Mouse (Mus musculus): Measurements from ENCODE around the gene E130309D02Rik. TPM values are rescaled to one million over a fixed set of nuclear protein-coding genes. Genes with fewer than 3 reads are reported as not detected.

Gene E130309D02Rik
- polyA plus RNA-seq, 1 experiment from 2014 or later, result 24.9 TPM

- H3K27me3 ChIP-seq (replicated peaks; ENCODE audit: control insufficient read depth, insufficient read depth, low read length), result no peaks in the 10 kb centered on the region
- H3K4me2 ChIP-seq (ENCODE audit: low read length), result no peak overlapping the region
- no peaks in the 10 kb centered on the region for H3K36me3 ChIP-seq (ENCODE audit: control insufficient read depth, insufficient read depth, low read length)
- no peaks in the 10 kb centered on the region for H3K4me1 ChIP-seq (ENCODE audit: control insufficient read depth, insufficient read depth, low read depth, low read length)
- H3K27ac ChIP-seq (ENCODE audit: low read depth, low read length), result no peak overlapping the region
- H3K4me3 ChIP-seq (ENCODE audit: low read length), result no peak overlapping the region
- no peak overlapping the region for H3K9ac ChIP-seq (ENCODE audit: low read depth, low read length)
- peak; percentile 45; the same call in 1 of the 2 replicates for ATAC-seq
- H3K9me3 ChIP-seq (ENCODE audit: control insufficient read depth, low read length), result peaks cover 2% of the 10 kb centered on the region
- WGBS, result 52% methylated on average over 8 of the region's 8 CpGs
Observed at GRCm38 (mm10) chr5:143346367-143346766, 31.2 kb upstream of the E130309D02Rik start.

DNA sequence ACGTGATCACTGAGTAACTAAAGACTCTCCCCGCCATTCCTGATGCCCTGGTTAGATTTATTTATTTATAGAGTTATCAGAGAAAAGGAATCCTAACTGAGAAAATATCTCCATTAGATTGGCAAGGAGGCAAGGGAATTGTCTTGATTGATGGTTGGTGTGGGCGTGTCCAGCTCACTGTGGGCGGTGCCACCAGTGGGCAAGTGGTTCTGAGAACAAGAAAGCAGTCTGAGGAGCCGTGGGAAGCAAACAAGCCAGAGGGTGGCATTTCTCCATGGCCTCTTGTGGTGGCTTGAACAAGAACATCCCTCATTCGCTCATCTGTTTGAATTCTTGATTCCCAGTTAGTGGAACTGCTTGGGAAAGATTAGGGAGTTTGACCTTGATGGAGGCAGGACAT lies 24.4 kb upstream of the E130309D02Rik start:
- no peak for ATAC-seq
- Histone ChIP-seq H3K4me1 (ENCODE audit: control insufficient read depth, insufficient read depth, low read depth, low read length) (no peaks in the 10 kb centered on the region), H3K9me3 (ENCODE audit: control insufficient read depth, low read length) (peaks cover 2% of the 10 kb centered on the region; the same call in 1 of the 2 replicates), H3K9ac (ENCODE audit: low read depth, low read length) (no peak overlapping the region), H3K27me3 (replicated peaks; ENCODE audit: control insufficient read depth, insufficient read depth, low read length) (no peaks in the 10 kb centered on the region), H3K27ac (ENCODE audit: low read depth, low read length) (no peak overlapping the region), H3K4me2 (ENCODE audit: low read length) (no peak overlapping the region), H3K36me3 (ENCODE audit: control insufficient read depth, insufficient read depth, low read length) (no peaks in the 10 kb centered on the region), H3K4me3 (ENCODE audit: low read length) (no peak overlapping the region)
- WGBS, result 47% methylated on average over 6 of the region's 6 CpGs

DNA sequence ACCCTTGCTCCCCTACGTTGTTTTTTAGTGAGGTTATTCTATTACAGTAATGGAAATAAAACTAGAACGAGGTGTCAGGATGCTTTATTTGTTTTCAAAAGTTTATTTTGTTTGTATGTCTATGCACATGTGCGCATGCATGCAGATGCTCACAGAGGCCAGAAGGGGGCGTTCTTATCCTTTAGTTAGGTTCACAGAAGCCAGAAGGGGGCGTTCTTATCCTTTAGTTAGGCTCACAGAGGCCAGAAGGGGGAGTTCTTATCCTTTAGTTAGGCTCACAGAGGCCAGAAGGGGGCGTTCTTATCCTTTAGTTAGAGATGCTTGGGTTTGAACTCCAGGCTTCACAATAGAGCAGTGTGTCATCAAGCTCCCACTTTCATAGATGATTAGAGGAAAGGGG lies 21.4 kb upstream of the E130309D02Rik start:
- Histone ChIP-seq H3K9ac (ENCODE audit: low read depth, low read length) (no peak overlapping the region), H3K4me2 (ENCODE audit: low read length) (no peak overlapping the region), H3K4me1 (ENCODE audit: control insufficient read depth, insufficient read depth, low read depth, low read length) (peaks cover 3% of the 10 kb centered on the region; the same call in 1 of the 2 replicates), H3K9me3 (ENCODE audit: control insufficient read depth, low read length) (no peaks in the 10 kb centered on the region), H3K27ac (ENCODE audit: low read depth, low read length) (no peak overlapping the region), H3K27me3 (replicated peaks; ENCODE audit: control insufficient read depth, insufficient read depth, low read length) (no peaks in the 10 kb centered on the region), H3K4me3 (ENCODE audit: low read length) (no peak overlapping the region), H3K36me3 (ENCODE audit: control insufficient read depth, insufficient read depth, low read length) (no peaks in the 10 kb centered on the region)
- no peak for ATAC-seq
- WGBS, result 69% methylated on average over 6 of the region's 6 CpGs

DNA sequence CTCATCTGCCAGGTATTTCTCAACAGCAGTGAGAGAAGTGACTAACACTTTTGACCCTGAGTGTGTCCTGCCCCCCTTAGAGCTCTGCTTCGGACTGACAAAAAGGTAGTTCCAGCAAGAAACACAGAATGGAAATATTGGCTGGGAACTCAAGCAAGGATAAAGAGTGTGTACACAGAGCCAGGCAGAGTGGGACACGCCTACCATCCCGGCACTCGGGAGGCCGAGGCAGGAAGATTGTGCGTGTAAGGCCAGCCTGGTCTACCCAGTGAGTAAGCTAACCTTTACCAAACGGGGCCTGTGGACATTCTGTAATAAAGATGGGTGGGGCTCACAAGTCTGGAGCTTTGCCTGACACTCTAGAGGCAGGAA lies 19.9 kb upstream of the E130309D02Rik start:
- 87% methylated on average over 7 of the region's 7 CpGs for WGBS

GRCm38 (mm10) chr5:143334418-143335088 lies 19.4 kb upstream of the E130309D02Rik start:
- Histone ChIP-seq H3K27ac (ENCODE audit: low read depth, low read length) (no peak overlapping the region), H3K36me3 (ENCODE audit: control insufficient read depth, insufficient read depth, low read length) (no peaks in the 10 kb centered on the region), H3K27me3 (replicated peaks; ENCODE audit: control insufficient read depth, insufficient read depth, low read length) (no peaks in the 10 kb centered on the region), H3K9ac (ENCODE audit: low read depth, low read length) (no peak overlapping the region), H3K4me1 (ENCODE audit: control insufficient read depth, insufficient read depth, low read depth, low read length) (peaks cover 10% of the 10 kb centered on the region), H3K4me2 (ENCODE audit: low read length) (peak overlapping the region; percentile 33), H3K4me3 (ENCODE audit: low read length) (no peak overlapping the region), H3K9me3 (ENCODE audit: control insufficient read depth, low read length) (no peaks in the 10 kb centered on the region)
- no peak for ATAC-seq
- WGBS, result 62% methylated on average over 14 of the region's 14 CpGs

More for the DNA sequence above, 19.9 kb upstream of the E130309D02Rik start:
- Histone ChIP-seq H3K9me3 (ENCODE audit: control insufficient read depth, low read length) (no peaks in the 10 kb centered on the region), H3K4me3 (ENCODE audit: low read length) (no peak overlapping the region), H3K4me1 (ENCODE audit: control insufficient read depth, insufficient read depth, low read depth, low read length) (peaks cover 4% of the 10 kb centered on the region), H3K27ac (ENCODE audit: low read depth, low read length) (no peak overlapping the region), H3K36me3 (ENCODE audit: control insufficient read depth, insufficient read depth, low read length) (no peaks in the 10 kb centered on the region), H3K27me3 (replicated peaks; ENCODE audit: control insufficient read depth, insufficient read depth, low read length) (no peaks in the 10 kb centered on the region), H3K4me2 (ENCODE audit: low read length) (no peak overlapping the region), H3K9ac (ENCODE audit: low read depth, low read length) (no peak overlapping the region)
- ATAC-seq, result no peak

DNA sequence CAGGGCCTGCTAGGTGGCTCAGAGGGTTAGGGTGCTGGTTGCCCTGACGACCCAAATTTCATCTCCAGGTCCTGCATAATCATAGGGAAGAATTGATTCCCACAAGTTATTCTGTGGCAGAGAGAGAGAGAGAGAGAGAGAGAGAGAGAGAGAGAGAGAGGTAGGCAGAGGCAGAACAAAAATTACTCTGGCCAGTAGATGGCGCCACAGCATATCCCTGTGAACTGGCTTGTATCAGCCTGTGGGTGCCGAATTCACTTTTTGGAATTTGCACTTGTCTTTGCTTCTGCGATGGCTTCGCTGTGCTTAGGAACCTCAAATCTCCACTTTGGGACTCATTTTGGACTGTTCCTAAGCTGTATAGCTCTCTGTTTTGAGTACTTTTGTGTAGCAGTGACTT lies 18.7 kb upstream of the E130309D02Rik start:
- H3K9me3 ChIP-seq (ENCODE audit: control insufficient read depth, low read length), result no peaks in the 10 kb centered on the region
- peak overlapping the region; percentile 33 for H3K4me2 ChIP-seq (ENCODE audit: low read length)
- peaks cover 10% of the 10 kb centered on the region for H3K4me1 ChIP-seq (ENCODE audit: control insufficient read depth, insufficient read depth, low read depth, low read length)
- ATAC-seq, result peak; percentile 62
- H3K9ac ChIP-seq (ENCODE audit: low read depth, low read length), result 0 out of 2 replicates have a peak overlapping the region, but pooled peaks have one; percentile 19
- WGBS, result 15% methylated on average over 5 of the region's 5 CpGs
- H3K27ac ChIP-seq (ENCODE audit: low read depth, low read length), result no peak overlapping the region
- no peaks in the 10 kb centered on the region for H3K27me3 ChIP-seq (replicated peaks; ENCODE audit: control insufficient read depth, insufficient read depth, low read length)
- no peak overlapping the region for H3K4me3 ChIP-seq (ENCODE audit: low read length)
- no peaks in the 10 kb centered on the region for H3K36me3 ChIP-seq (ENCODE audit: control insufficient read depth, insufficient read depth, low read length)

- H3K4me1 ChIP-seq (ENCODE audit: control insufficient read depth, insufficient read depth, low read depth, low read length), result peaks cover 19% of the 10 kb centered on the region
- no peaks in the 10 kb centered on the region for H3K27me3 ChIP-seq (replicated peaks; ENCODE audit: control insufficient read depth, insufficient read depth, low read length)
- peaks cover 13% of the 10 kb centered on the region for H3K36me3 ChIP-seq (ENCODE audit: control insufficient read depth, insufficient read depth, low read length)
- peak within 1 kb of the TSS; percentile 82 for H3K4me3 ChIP-seq (ENCODE audit: low read length)
- H3K27ac ChIP-seq (ENCODE audit: low read depth, low read length), result peak within 1 kb of the TSS; percentile 82
- ATAC-seq, result peak; percentile 78
- peak within 1 kb of the TSS; percentile 98 for H3K4me2 ChIP-seq (ENCODE audit: low read length)
- H3K9ac ChIP-seq (ENCODE audit: low read depth, low read length), result peak within 1 kb of the TSS; percentile 83
- no peaks in the 10 kb centered on the region for H3K9me3 ChIP-seq (ENCODE audit: control insufficient read depth, low read length)
- WGBS, result under 1% methylated on average over 56 of the region's 57 CpGs
Observed at GRCm38 (mm10) chr5:143328690-143329495, 13.7 kb upstream of the E130309D02Rik start, which contains the start of gene Zdhhc4. TSS of gene Zdhhc4 (minus strand) at chr5:143329256.

DNA sequence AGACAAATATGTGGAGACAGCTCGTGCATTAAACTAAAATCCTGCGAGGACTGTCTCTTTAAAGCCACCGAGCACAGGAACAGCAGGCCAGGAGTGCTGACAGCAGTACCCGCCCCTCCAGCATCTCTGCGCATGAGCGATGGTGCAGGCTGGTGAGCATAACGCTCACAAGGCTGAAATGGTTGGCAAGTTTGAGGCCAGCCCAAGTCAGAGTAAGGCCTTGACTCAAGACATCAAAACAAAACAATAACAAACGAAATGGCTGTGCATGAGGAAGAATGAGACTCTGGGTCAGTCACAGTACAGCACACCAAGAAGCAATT lies 2.1 kb upstream of the E130309D02Rik start:
- 88% methylated on average over 8 of the region's 8 CpGs for WGBS
- H3K9ac ChIP-seq (ENCODE audit: low read depth, low read length), result no peak overlapping the region
- H3K4me1 ChIP-seq (ENCODE audit: control insufficient read depth, insufficient read depth, low read depth, low read length), result peaks cover 20% of the 10 kb centered on the region
- no peak for ATAC-seq
- no peak overlapping the region for H3K27ac ChIP-seq (ENCODE audit: low read depth, low read length)
- no peak overlapping the region for H3K4me3 ChIP-seq (ENCODE audit: low read length)
- peaks cover 25% of the 10 kb centered on the region for H3K36me3 ChIP-seq (ENCODE audit: control insufficient read depth, insufficient read depth, low read length)
- no peaks in the 10 kb centered on the region for H3K9me3 ChIP-seq (ENCODE audit: control insufficient read depth, low read length)
- no peaks in the 10 kb centered on the region for H3K27me3 ChIP-seq (replicated peaks; ENCODE audit: control insufficient read depth, insufficient read depth, low read length)
- H3K4me2 ChIP-seq (ENCODE audit: low read length), result no peak overlapping the region

GRCm38 (mm10) chr5:143316605-143317287 lies 1.6 kb upstream of the E130309D02Rik start:
- H3K9ac ChIP-seq (ENCODE audit: low read depth, low read length), result no peak overlapping the region
- 83% methylated on average over 5 of the region's 5 CpGs for WGBS

More at GRCm38 (mm10) chr5:143316605-143317287, 1.6 kb upstream of the E130309D02Rik start:
- Histone ChIP-seq H3K4me2 (ENCODE audit: low read length) (no peak overlapping the region), H3K27me3 (replicated peaks; ENCODE audit: control insufficient read depth, insufficient read depth, low read length) (no peaks in the 10 kb centered on the region), H3K36me3 (ENCODE audit: control insufficient read depth, insufficient read depth, low read length) (peaks cover 22% of the 10 kb centered on the region), H3K4me1 (ENCODE audit: control insufficient read depth, insufficient read depth, low read depth, low read length) (peaks cover 20% of the 10 kb centered on the region), H3K27ac (ENCODE audit: low read depth, low read length) (no peak overlapping the region), H3K9me3 (ENCODE audit: control insufficient read depth, low read length) (no peaks in the 10 kb centered on the region), H3K4me3 (ENCODE audit: low read length) (no peak overlapping the region)
- no peak for ATAC-seq
